Mouse (Mus musculus) heart, postnatal 10 days (tissue): ENCODE measurements around the gene Hhipl1. TPM values are rescaled to one million over a fixed set of nuclear protein-coding genes. Genes with fewer than 3 reads are reported as not detected.

Experiments used
- DNase-seq, 2 experiments: peaks; one replicate each; pipeline ENCODE4 v3.0.0; 2021
- intact Hi-C: fragments of 180-260 bp; cut with DNase I; formaldehyde crosslinking; loops from one replicate; pipeline ENCODE4 v1.15.1; 2025
- total RNA-seq, 2 experiments: library from RNA; stranded (reverse); gene quantifications; 2 replicates each; pipeline ENCODE4 v1.2.3; 2021

The Hhipl1 gene
- total RNA-seq, 2 experiments from 2014 or later = 1.5 to 3.2 TPM

GRCm38 (mm10) chr12:108352371-108353136, 46.5 kb downstream of the Hhipl1 start:
- intact Hi-C loops = no loop called here
- DNase-seq = no peak

GRCm38 (mm10) chr12:108354284-108354683, 48.2 kb downstream of the Hhipl1 start:
- intact Hi-C loops = no loop called here
- DNase-seq = no peak

GRCm38 (mm10) chr12:108355271-108355670, 49.2 kb downstream of the Hhipl1 start:
- DNase-seq = no peak

GRCm38 (mm10) chr12:108355986-108356385, 49.9 kb downstream of the Hhipl1 start:
- intact Hi-C loops = no loop called here
- DNase-seq = no peak

More at GRCm38 (mm10) chr12:108355271-108355670, 49.2 kb downstream of the Hhipl1 start:
- intact Hi-C loops = no loop called here

- peak; percentile 90 to 91 for DNase-seq
- intact Hi-C loops = loop anchor here (1.0 kb wide), 2 partner anchors 124 to 131 kb away; no protein-coding TSS in a partner anchor
Measured at GRCm38 (mm10) chr12:108363796-108364195, 57.7 kb downstream of the Hhipl1 start.

GRCm38 (mm10) chr12:108365340-108365739, 59.3 kb downstream of the Hhipl1 start:
- intact Hi-C loops = no loop called here
- DNase-seq = peak; percentile 84 to 88

- no peak for DNase-seq
- intact Hi-C loops = loop anchor here (1.0 kb wide), 1 partner anchor 56 kb away; no protein-coding TSS in a partner anchor
Measured at GRCm38 (mm10) chr12:108365868-108366267, 59.8 kb downstream of the Hhipl1 start.

GRCm38 (mm10) chr12:108367909-108368308, 61.8 kb downstream of the Hhipl1 start:
- peak in 1 of 2 experiments; percentile 38 for DNase-seq
- intact Hi-C loops = no loop called here

GRCm38 (mm10) chr12:108368921-108369320, 62.9 kb downstream of the Hhipl1 start:
- intact Hi-C loops = no loop called here
- no peak for DNase-seq

GRCm38 (mm10) chr12:108370596-108371428, 64.7 kb downstream of the Hhipl1 start, which contains the start of gene Eml1:
Gene Eml1 (plus strand): TSS chr12:108370957.
- intact Hi-C loops = loop anchor here (1.0 kb wide), 1 partner anchor 51 kb away; no protein-coding TSS in a partner anchor
- peak; percentile 79 to 86 for DNase-seq

GRCm38 (mm10) chr12:108371429-108371765, 65.3 kb downstream of the Hhipl1 start:
- DNase-seq = no peak
- intact Hi-C loops = no loop called here

- intact Hi-C loops = loop anchor here (2.0 kb wide), 1 partner anchor 15 kb away; no protein-coding TSS in a partner anchor
- peak; percentile 73 to 79 for DNase-seq
Measured at GRCm38 (mm10) chr12:108372241-108372640, 66.2 kb downstream of the Hhipl1 start.

GRCm38 (mm10) chr12:108373611-108374010, 67.5 kb downstream of the Hhipl1 start:
- intact Hi-C loops = loop anchor here (2.0 kb wide), 1 partner anchor 13 kb away; no protein-coding TSS in a partner anchor
- no peak for DNase-seq

GRCm38 (mm10) chr12:108374689-108375088, 68.6 kb downstream of the Hhipl1 start:
- intact Hi-C loops = no loop called here
- DNase-seq = no peak

GRCm38 (mm10) chr12:108378379-108379133, 72.5 kb downstream of the Hhipl1 start:
- no peak for DNase-seq
- intact Hi-C loops = no loop called here

Other genes starting within 250 kb of the Hhipl1 start
- 10 to 100 TPM; 77.6 to 79.3 TPM for gene Setd3, start 127.0 kb upstream of the Hhipl1 start, total RNA-seq
- gene Ccnk, start 126.7 kb upstream of the Hhipl1 start, total RNA-seq = 10 to 100 TPM; 29.0 to 30.6 TPM
- 10 to 100 TPM; 32.8 to 34.4 TPM for gene Ccdc85c, start 30.8 kb upstream of the Hhipl1 start, total RNA-seq
- 1 to 10 TPM in 1 of 2 experiments, under 1 TPM in 1; 0.69 to 2.3 TPM for gene Cyp46a1, start 28.1 kb downstream of the Hhipl1 start, total RNA-seq
- gene Eml1, start 64.7 kb downstream of the Hhipl1 start, total RNA-seq = 10 to 100 TPM; 82.1 to 94.6 TPM
- gene Evl, start 248.4 kb downstream of the Hhipl1 start, total RNA-seq = 100 to 1,000 TPM; 116 to 118 TPM